Mouse (Mus musculus): ENCODE data around the gene Nhlh1.

Nhlh1 gene

GRCm38 (mm10) chr1:172057491-172057921 lies at the start of gene Nhlh1:
Gene Nhlh1 (minus strand): TSS chr1:172057573.
- no peak for DNase-seq

GRCm38 (mm10) chr1:172105101-172105500 lies 47.7 kb upstream of the Nhlh1 start:
- no peak for DNase-seq

DNA sequence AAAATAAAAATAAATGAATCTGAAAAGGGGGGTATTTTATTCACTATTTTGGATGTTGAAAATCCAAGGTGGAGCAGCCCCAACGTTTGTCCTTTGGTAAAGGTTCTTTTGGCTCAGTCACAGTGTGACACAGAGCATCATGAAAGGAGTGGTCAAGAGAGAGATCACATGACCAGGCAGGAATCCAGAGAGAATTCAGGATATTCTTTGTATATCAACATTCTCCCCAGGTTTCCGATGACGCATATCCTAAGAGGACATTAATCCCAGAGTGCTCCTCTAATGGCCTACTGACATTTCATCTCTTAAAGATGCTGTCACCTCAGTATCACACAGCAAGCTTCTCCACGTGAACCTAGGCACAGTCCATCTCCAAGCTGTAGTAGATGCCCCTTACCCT lies 46.2 kb upstream of the Nhlh1 start:
- DNase-seq = no peak

DNA sequence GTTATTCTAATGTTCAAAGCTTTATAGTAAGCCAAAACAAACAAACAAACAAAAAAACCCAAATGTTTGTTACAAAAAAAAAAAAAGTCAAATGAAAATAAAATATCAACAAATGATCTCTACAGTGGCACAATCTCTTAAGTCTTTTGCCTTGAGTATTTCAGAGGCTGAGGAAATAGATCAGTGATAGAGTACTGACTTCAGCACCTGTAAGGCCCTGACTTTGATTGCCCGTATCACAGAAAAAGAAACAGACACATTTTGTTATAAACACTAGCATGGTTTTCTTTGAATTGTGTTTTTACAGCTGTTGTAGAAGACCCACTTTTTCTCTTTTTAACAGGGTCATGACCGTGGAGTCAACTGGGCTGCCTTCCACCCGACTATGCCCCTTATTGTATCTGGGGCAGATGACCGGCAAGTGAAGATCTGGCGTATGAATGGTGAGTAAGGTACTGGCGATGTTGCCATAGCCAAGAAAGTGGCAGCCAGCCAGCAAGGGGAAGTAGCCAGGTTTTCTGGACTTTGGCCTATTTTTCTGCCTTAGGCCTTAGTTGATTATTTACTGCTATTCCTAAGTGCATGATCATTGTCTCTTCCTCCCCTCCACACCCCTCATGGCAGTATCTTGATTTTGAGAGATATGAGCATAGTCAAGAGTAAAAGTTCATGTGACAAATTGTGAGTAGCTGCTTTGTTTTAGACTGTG lies 42.1 kb upstream of the Nhlh1 start:
- no peak for DNase-seq

DNA sequence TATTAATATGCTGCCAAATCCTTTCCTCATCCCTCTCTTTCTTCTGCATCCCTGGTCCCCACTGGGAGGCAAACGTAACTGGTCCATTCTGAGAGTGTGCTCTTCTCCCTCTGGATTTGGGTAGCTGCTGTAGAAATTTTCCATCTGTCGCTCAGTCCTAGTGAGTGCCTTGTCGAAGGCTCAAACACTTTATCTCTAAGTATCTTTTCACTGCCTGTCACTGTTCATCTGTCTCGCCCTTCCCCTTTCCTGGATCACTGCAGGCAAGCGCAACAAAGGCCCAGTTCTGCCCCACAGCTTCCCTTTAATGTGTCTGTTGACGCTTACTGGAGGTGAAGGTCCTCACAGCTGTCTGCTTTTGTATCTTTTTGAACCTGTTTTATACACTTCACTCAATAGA lies 37.8 kb upstream of the Nhlh1 start:
- DNase-seq = no peak

GRCm38 (mm10) chr1:172094295-172094694 lies 36.9 kb upstream of the Nhlh1 start:
- DNase-seq = no peak

DNA sequence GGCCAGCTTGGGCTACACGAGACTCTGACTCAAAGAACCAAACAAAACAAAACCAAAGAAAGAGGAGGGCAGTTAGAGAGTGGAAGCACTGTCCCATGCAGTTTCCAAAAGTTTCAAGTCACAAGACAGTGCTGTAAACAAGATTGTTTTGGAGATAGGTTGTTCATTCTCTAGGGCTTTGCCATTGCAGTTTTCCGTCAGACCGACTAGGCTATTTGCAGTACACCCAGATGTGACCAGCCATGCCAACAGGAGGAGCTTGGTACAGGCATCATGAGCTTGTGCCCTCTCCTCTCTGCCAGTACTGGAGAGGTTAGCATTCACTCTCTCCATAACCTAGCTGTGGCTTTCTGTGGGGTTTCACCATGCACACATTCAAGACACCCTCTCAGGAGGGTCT lies 36.1 kb upstream of the Nhlh1 start:
- DNase-seq = no peak

DNA sequence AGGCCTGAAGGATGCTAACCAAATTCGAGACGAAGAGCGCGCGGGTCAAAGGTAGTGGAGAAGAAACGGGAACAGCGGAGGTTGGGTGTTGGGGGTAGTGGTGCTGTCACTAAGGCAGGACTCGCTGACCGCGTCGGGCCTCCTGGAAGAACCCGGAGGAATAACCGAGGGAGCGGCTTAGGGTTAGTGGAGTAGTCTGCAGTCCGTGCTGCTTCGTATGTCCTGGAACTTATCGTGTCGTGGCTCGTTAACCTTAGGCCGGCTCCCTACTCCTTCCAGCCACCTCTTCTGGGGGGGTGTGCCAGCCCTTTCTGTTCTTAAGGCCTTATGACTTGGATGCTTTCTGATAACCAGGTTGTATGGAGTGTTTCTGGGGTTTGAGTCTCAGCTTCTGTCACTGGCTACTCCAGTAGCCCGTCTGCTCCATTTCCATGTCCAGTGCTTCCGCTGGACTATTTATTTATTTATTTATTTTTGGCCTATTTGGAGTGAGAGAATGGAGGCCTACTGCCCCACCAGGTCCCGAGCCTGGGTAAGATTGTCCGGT lies 25.6 kb upstream of the Nhlh1 start:
- no peak for DNase-seq

GRCm38 (mm10) chr1:172082101-172082898 lies 24.9 kb upstream of the Nhlh1 start, which contains the start of the genes Copa and Ncstn:
Gene Copa (plus strand): TSS chr1:172082529.
Gene Ncstn (minus strand): TSS chr1:172082795.
- DNase-seq = peak; percentile 93

- DNase-seq = no peak
Measured at GRCm38 (mm10) chr1:172077981-172078380, 20.6 kb upstream of the Nhlh1 start.

- DNase-seq = no peak
Measured at GRCm38 (mm10) chr1:172072604-172073003, 15.2 kb upstream of the Nhlh1 start.

GRCm38 (mm10) chr1:172071556-172071955 lies 14.2 kb upstream of the Nhlh1 start:
- DNase-seq = no peak

- no peak for DNase-seq
Measured at GRCm38 (mm10) chr1:172070227-172070626, 12.9 kb upstream of the Nhlh1 start.

GRCm38 (mm10) chr1:172064613-172065141 lies 7.3 kb upstream of the Nhlh1 start:
- no peak for DNase-seq

DNA sequence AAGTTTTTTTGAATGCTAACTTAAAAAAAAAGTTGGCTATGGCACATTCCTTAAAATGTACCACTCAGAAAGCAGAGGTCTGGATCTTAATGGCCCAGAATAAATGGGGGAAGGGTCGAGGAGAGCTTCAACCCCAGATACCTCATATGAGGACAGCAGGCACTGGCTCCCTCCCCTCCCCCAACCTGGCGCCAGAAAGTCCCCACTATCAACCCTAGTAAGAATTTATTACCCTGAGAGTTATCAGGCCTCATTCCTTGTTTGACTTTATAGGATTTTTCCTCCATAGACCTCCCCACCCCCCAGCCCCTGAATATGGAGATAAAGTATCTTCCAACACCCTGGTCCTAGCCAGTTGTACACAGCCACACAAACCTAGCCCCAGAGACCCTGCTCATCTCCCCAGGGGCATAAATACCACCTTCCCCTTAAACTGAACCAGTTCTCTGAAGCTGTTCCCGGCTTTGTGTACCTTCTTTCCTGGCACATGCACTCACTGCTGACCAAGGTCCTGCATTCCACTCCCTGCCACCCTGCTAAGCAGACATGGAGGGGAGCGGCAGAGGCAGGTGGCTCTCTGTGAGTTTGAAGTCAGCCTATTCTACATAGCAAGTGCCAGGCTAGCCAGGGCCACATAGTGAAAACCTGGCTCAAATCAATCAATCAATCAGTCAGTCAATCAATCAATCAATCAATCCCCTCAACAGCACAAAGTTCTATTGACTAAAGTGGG lies 6.1 kb upstream of the Nhlh1 start:
- no peak for DNase-seq

GRCm38 (mm10) chr1:172062101-172062500 lies 4.7 kb upstream of the Nhlh1 start:
- no peak for DNase-seq

DNA sequence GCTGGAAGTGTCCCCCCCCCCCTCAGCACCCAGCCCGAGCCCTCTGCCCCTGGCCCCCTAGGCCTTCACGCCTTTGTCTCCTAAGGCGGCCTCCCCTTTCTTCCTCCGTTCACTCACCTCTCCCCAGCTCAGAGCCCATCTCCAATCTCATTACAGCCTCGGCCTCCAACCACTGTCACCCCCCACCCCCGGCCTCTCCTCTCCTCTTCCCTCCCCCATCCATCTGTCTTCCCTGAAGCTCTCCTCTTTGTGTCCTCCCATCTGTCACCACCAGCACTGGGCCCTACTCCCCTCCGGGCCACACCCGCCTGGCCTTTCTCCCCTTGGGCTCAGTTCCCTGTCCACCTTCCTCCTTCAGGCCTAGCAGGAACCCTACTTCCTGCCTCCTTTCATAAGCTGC lies 3.8 kb upstream of the Nhlh1 start:
- DNase-seq = no peak

- no peak for DNase-seq
Measured at GRCm38 (mm10) chr1:172060659-172061058, 3.3 kb upstream of the Nhlh1 start.

DNA sequence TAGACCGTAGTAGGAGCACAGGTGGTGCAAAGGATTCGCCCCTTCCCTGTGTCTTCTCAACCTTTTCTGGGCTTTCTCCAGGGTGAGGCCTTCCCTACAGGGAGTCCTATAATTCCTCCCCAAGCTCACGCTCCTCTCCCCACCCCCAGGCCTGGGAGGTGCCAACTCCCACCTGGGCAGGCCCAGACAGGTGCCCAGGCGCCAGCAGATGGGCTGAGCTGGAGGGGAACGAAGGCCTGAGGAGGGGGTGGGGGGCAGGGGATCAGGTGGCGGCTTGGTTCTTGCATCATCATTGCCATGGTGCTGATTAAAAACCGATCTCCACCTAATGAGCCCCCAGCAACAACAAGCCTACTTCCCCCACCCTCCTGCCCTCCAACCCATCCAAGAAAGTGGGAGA lies 1.5 kb upstream of the Nhlh1 start:
- DNase-seq = no peak

GRCm38 (mm10) chr1:172058321-172058720 lies 948 bp upstream of the Nhlh1 start:
- DNase-seq = no peak

DNA sequence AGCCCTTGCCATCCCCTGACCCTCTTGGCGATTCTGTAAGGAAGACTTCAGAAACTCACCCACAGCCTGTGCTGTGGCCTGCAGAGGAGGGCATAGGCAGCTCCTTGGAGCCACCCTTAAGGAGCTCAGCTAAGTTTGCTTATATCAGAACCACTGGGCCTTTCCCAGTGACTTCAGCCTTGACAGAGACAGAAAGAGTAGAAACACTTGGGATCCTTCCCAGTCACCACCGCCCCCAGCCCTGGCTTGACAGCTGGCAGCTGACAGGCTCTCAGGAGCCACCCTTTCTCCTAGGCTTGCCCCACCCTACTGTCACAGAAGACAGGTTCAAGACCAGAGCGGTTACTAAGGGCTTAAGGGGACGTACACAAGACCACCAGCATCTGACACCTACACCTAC lies 1.1 kb downstream of the Nhlh1 start:
- DNase-seq = no peak

- DNase-seq = no peak
Measured at GRCm38 (mm10) chr1:172053541-172054440, 3.6 kb downstream of the Nhlh1 start.

Data from thymus, postnatal 14 days (tissue).